Mouse (Mus musculus): ENCODE results near the gene Fermt1. TPM values are rescaled to one million over a fixed set of nuclear protein-coding genes. Genes with fewer than 3 reads are reported as not detected.

Fermt1 gene
- total RNA-seq, 1 experiment = 2.7 TPM

GRCm38 (mm10) chr2:132900596-132900995 lies 45.1 kb downstream of the Fermt1 start:
- Histone ChIP-seq H3K27ac (ENCODE audit: insufficient read depth, low read depth, low read length, poor library complexity, severe bottlenecking) (no peak overlapping the region), H3K36me3 (ENCODE audit: control insufficient read depth, insufficient read depth, low read length, poor library complexity, severe bottlenecking) (no peaks in the 10 kb centered on the region), H3K9me3 (ENCODE audit: control insufficient read depth, insufficient read depth, low read depth, low read length) (no peaks in the 10 kb centered on the region), H3K4me1 (ENCODE audit: control insufficient read depth in 2 of 2, insufficient read depth in 2 of 2, low read length in 2 of 2, poor library complexity in 1 of 2) (no peaks in the 10 kb centered on the region), H3K4me3 (ENCODE audit: insufficient read depth in 1 of 2, low read depth in 1 of 2, low read length in 2 of 2, poor library complexity in 1 of 2, severe bottlenecking in 1 of 2) (no peak overlapping the region), H3K9ac (ENCODE audit: insufficient read depth, low read depth, low read length, poor library complexity, severe bottlenecking) (no peak overlapping the region)
- no peak for TF ChIP-seq MAFK (IDR thresholded peaks at IDR 0.05; ENCODE audit: insufficient read depth, low read depth, low read length)
- no peak for TF ChIP-seq CHD2 (IDR thresholded peaks at IDR 0.05; ENCODE audit: low read depth, low read length)
- TF ChIP-seq HCFC1 (IDR thresholded peaks at IDR 0.05; ENCODE audit: borderline replicate concordance, insufficient read depth, low read length) = no peak
- no peak for TF ChIP-seq ZC3H11A (IDR thresholded peaks at IDR 0.05; ENCODE audit: borderline replicate concordance, low read depth, low read length)
- no peak for TF ChIP-seq ZNF384 (IDR thresholded peaks at IDR 0.05; ENCODE audit: low read depth, low read length)
- DNase-seq (ENCODE audit: low read depth, low spot score) = no peak
- in situ Hi-C loops (cut with MboI; ENCODE audit: low sequenced_read_pairs in 2 of 2, unreplicated experiment in 2 of 2) = loop anchor here (10.0 to 25.0 kb wide), 3 partner anchors 386 to 588 kb away; no protein-coding TSS in a partner anchor

- H3K36me3 ChIP-seq (ENCODE audit: control insufficient read depth, insufficient read depth, low read length, poor library complexity, severe bottlenecking) = no peaks in the 10 kb centered on the region
- no peak overlapping the region for H3K27ac ChIP-seq (ENCODE audit: insufficient read depth, low read depth, low read length, poor library complexity, severe bottlenecking)
- in situ Hi-C loops (cut with MboI; ENCODE audit: low sequenced_read_pairs in 2 of 2, unreplicated experiment in 2 of 2) = no loop called here
These were observed 47.5 kb downstream of the Fermt1 start for GRCm38 (mm10) chr2:132898211-132898610.

GRCm38 (mm10) chr2:132893826-132894225 lies 51.9 kb downstream of the Fermt1 start:
- Histone ChIP-seq H3K4me3 (ENCODE audit: insufficient read depth in 1 of 2, low read depth in 1 of 2, low read length in 2 of 2, poor library complexity in 1 of 2, severe bottlenecking in 1 of 2) (no peak overlapping the region), H3K4me1 (ENCODE audit: control insufficient read depth in 2 of 2, insufficient read depth in 2 of 2, low read length in 2 of 2, poor library complexity in 1 of 2) (no peaks in the 10 kb centered on the region), H3K9me3 (ENCODE audit: control insufficient read depth, insufficient read depth, low read depth, low read length) (no peaks in the 10 kb centered on the region), H3K9ac (ENCODE audit: insufficient read depth, low read depth, low read length, poor library complexity, severe bottlenecking) (no peak overlapping the region), H3K27ac (ENCODE audit: insufficient read depth, low read depth, low read length, poor library complexity, severe bottlenecking) (no peak overlapping the region), H3K36me3 (ENCODE audit: control insufficient read depth, insufficient read depth, low read length, poor library complexity, severe bottlenecking) (no peaks in the 10 kb centered on the region)
- no peak for DNase-seq (ENCODE audit: low read depth, low spot score)
- TF ChIP-seq CHD2 (IDR thresholded peaks at IDR 0.05; ENCODE audit: low read depth, low read length) (no peak), MAFK (IDR thresholded peaks at IDR 0.05; ENCODE audit: insufficient read depth, low read depth, low read length) (no peak), ZNF384 (IDR thresholded peaks at IDR 0.05; ENCODE audit: low read depth, low read length) (no peak), HCFC1 (IDR thresholded peaks at IDR 0.05; ENCODE audit: borderline replicate concordance, insufficient read depth, low read length) (no peak), ZC3H11A (IDR thresholded peaks at IDR 0.05; ENCODE audit: borderline replicate concordance, low read depth, low read length) (no peak)
- in situ Hi-C loops (cut with MboI; ENCODE audit: low sequenced_read_pairs in 2 of 2, unreplicated experiment in 2 of 2) = no loop called here

More at GRCm38 (mm10) chr2:132898211-132898610, 47.5 kb downstream of the Fermt1 start:
- no peak for DNase-seq (ENCODE audit: low read depth, low spot score)
- TF ChIP-seq MAFK (IDR thresholded peaks at IDR 0.05; ENCODE audit: insufficient read depth, low read depth, low read length) (no peak), ZC3H11A (IDR thresholded peaks at IDR 0.05; ENCODE audit: borderline replicate concordance, low read depth, low read length) (no peak), CHD2 (IDR thresholded peaks at IDR 0.05; ENCODE audit: low read depth, low read length) (no peak), HCFC1 (IDR thresholded peaks at IDR 0.05; ENCODE audit: borderline replicate concordance, insufficient read depth, low read length) (no peak), ZNF384 (IDR thresholded peaks at IDR 0.05; ENCODE audit: low read depth, low read length) (no peak)
- Histone ChIP-seq H3K4me3 (ENCODE audit: insufficient read depth in 1 of 2, low read depth in 1 of 2, low read length in 2 of 2, poor library complexity in 1 of 2, severe bottlenecking in 1 of 2) (no peak overlapping the region), H3K9ac (ENCODE audit: insufficient read depth, low read depth, low read length, poor library complexity, severe bottlenecking) (no peak overlapping the region), H3K4me1 (ENCODE audit: control insufficient read depth in 2 of 2, insufficient read depth in 2 of 2, low read length in 2 of 2, poor library complexity in 1 of 2) (no peaks in the 10 kb centered on the region), H3K9me3 (ENCODE audit: control insufficient read depth, insufficient read depth, low read depth, low read length) (no peaks in the 10 kb centered on the region)

- in situ Hi-C loops (cut with MboI; ENCODE audit: low sequenced_read_pairs in 2 of 2, unreplicated experiment in 2 of 2) = no loop called here
- no peak overlapping the region for H3K9ac ChIP-seq (ENCODE audit: insufficient read depth, low read depth, low read length, poor library complexity, severe bottlenecking)
- no peaks in the 10 kb centered on the region for H3K9me3 ChIP-seq (ENCODE audit: control insufficient read depth, insufficient read depth, low read depth, low read length)
- H3K27ac ChIP-seq (ENCODE audit: insufficient read depth, low read depth, low read length, poor library complexity, severe bottlenecking) = no peak overlapping the region
- H3K4me3 ChIP-seq (ENCODE audit: insufficient read depth in 1 of 2, low read depth in 1 of 2, low read length in 2 of 2, poor library complexity in 1 of 2, severe bottlenecking in 1 of 2) = no peak overlapping the region
- no peak for TF ChIP-seq HCFC1 (IDR thresholded peaks at IDR 0.05; ENCODE audit: borderline replicate concordance, insufficient read depth, low read length)
- TF ChIP-seq ZNF384 (IDR thresholded peaks at IDR 0.05; ENCODE audit: low read depth, low read length) = no peak
- TF ChIP-seq CHD2 (IDR thresholded peaks at IDR 0.05; ENCODE audit: low read depth, low read length) = no peak
- TF ChIP-seq ZC3H11A (IDR thresholded peaks at IDR 0.05; ENCODE audit: borderline replicate concordance, low read depth, low read length) = no peak
- no peak for TF ChIP-seq MAFK (IDR thresholded peaks at IDR 0.05; ENCODE audit: insufficient read depth, low read depth, low read length)
- DNase-seq (ENCODE audit: low read depth, low spot score) = no peak
- no peaks in the 10 kb centered on the region for H3K36me3 ChIP-seq (ENCODE audit: control insufficient read depth, insufficient read depth, low read length, poor library complexity, severe bottlenecking)
- peaks cover 3 to 8% of the 10 kb centered on the region in 2 experiments; a peak in 3 of 4 replicates for H3K4me1 ChIP-seq (ENCODE audit: control insufficient read depth in 2 of 2, insufficient read depth in 2 of 2, low read length in 2 of 2, poor library complexity in 1 of 2)
These were observed 60.4 kb downstream of the Fermt1 start for GRCm38 (mm10) chr2:132885312-132885711.

Measured in ES-E14 (cell line).